Mouse (Mus musculus): ENCODE measurements at regions not wholly inside any gene's neighbourhood (a gene's known extent, or its start where the extent isn't known, plus 50 kb on each side); places are given as distances from the start of the nearest gene placed in this dataset.

DNA sequence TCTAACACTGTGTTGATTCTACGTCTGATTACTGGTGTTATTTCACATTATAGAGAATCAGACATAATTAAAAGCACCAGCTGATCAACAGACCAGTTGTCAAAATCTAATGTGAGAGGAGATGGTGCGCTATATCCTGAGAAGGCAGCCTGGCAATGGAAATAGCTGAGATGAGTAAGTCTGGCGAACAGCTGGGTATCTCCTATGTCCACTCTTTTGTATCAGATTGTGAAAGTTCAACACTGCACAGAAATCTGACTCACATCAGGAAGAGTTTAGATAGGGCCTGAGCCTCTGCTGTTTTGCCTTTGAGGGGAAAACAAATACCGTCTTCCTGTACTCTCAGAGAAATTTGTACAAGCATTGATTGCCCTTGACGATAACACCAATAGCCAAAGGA, 1126.5 kb downstream of the Slc22a22 start:
- TF ChIP-seq POLR2A (IDR thresholded peaks at IDR 0.05; ENCODE audit: borderline replicate concordance, low read depth, low read length), result no peak
- TF ChIP-seq CTCF (IDR thresholded peaks at IDR 0.05; ENCODE audit: low read depth, low read length), result no peak

All from bone marrow macrophage, adult 2 months (primary cell).